17 mouse cellular contexts compared by ENCODE assay signal in genomic region chr8:105482123-105482522, GRCm38 (mm10). TPM values are rescaled to one million over a fixed set of nuclear protein-coding genes. Genes with fewer than 3 reads are reported as not detected.
DNase-seq lines count a peak whose midpoint lies in the region; ATAC-seq and TF ChIP-seq lines count a peak whose summit lies in the region.
"Had no signal": no experiment of that assay in that cellular context is flagged by ENCODE, and none has a peak within 500 bp of the region (broad histone marks: within the 10 kb centered on the region; RNA-seq: fewer than 3 reads in every experiment).

No protein-coding gene starts in this region.

- DNase-seq in gastrocnemius, adult 2 months, result peak; percentile 20
- DNase-seq in gastrocnemius, postnatal 36 days, result no peak
- peak; percentile 4 for DNase-seq in kidney, postnatal 10 days
- DNase-seq in kidney, adult 2 months, result no peak
- no peak for DNase-seq in limb, embryonic 10.5 days (ENCODE audit: low spot score)
- DNase-seq: cerebellum, adult 9-10 months; heart, adult 2 months; kidney, adult 8-10 months had no signal

- WGBS in kidney, adult 2 months, result 96% methylated on average over 8 of the region's 8 CpGs
- WGBS in limb, embryonic 10.5 days, result 79% methylated on average over 8 of the region's 8 CpGs
- WGBS in intestine, embryonic 16.5 days, result 84% methylated on average over 8 of the region's 8 CpGs

- no peak for ATAC-seq in intestine, embryonic 16.5 days
- ATAC-seq: CD4-positive, CD25-positive, alpha-beta regulatory T cell, adult 4 months; forebrain, embryonic 13.5 days; forebrain, embryonic 16.5 days; hindbrain, postnatal 0 days; inflammation-experienced regulatory T-cells, adult 6 months; intestine, postnatal 0 days had no signal

- TF ChIP-seq CTCF in gastrocnemius, adult 2 months (IDR thresholded peaks at IDR 0.05), result no peak
- TF ChIP-seq CTCF in kidney, adult 2 months (conservative IDR thresholded peaks at IDR 0.05; ENCODE audit: insufficient read depth, insufficient read length, low read depth, low read length), result no peak

- no peak for TF ChIP-seq POLR2A in kidney, adult 2 months (IDR thresholded peaks at IDR 0.05; ENCODE audit: low read depth, low read length)

- H3K9me3 ChIP-seq in limb, embryonic 10.5 days (replicated peaks), result no peaks in the 10 kb centered on the region
- H3K9me3 ChIP-seq in intestine, embryonic 16.5 days (ENCODE audit: control insufficient read depth, low read length), result no peaks in the 10 kb centered on the region
- H3K9me3 ChIP-seq: forebrain, embryonic 13.5 days; heart, embryonic 13.5 days had no signal

- H3K4me1 ChIP-seq in kidney, adult 2 months (ENCODE audit: control insufficient read depth, insufficient read depth, low read length), result peaks cover 3% of the 10 kb centered on the region; the same call in 1 of the 2 replicates
- H3K4me1 ChIP-seq in limb, embryonic 10.5 days, result peaks cover 38% of the 10 kb centered on the region
- no peaks in the 10 kb centered on the region for H3K4me1 ChIP-seq in intestine, embryonic 16.5 days (ENCODE audit: control insufficient read depth, insufficient read depth, low read length)

- H3K27ac ChIP-seq in gastrocnemius, adult 2 months, result no peak overlapping the region
- H3K27ac ChIP-seq in kidney, adult 2 months (ENCODE audit: insufficient read depth, low read depth, low read length), result no peak overlapping the region
- H3K27ac ChIP-seq in limb, embryonic 10.5 days, result 0 out of 2 replicates have a peak overlapping the region, but pooled peaks have one; percentile 66
- no peak overlapping the region for H3K27ac ChIP-seq in intestine, embryonic 16.5 days (ENCODE audit: low read length)
- H3K27ac ChIP-seq: forebrain, embryonic 13.5 days; heart, adult 2 months; heart, embryonic 13.5 days; hindbrain, embryonic 14.5 days; hindbrain, postnatal 0 days had no signal

- H3K9ac ChIP-seq in intestine, embryonic 16.5 days (ENCODE audit: low read depth, low read length), result no peak overlapping the region
- H3K9ac ChIP-seq: forebrain, embryonic 13.5 days; heart, embryonic 13.5 days; hindbrain, embryonic 14.5 days had no signal

- H3K4me2 ChIP-seq in intestine, embryonic 16.5 days (ENCODE audit: low read depth, low read length), result no peak overlapping the region
- H3K4me2 ChIP-seq: forebrain, embryonic 13.5 days; heart, embryonic 13.5 days; hindbrain, embryonic 14.5 days had no signal

- no peaks in the 10 kb centered on the region for H3K36me3 ChIP-seq in kidney, adult 2 months (ENCODE audit: control insufficient read depth, insufficient read depth, low read length)
- H3K36me3 ChIP-seq in limb, embryonic 10.5 days, result peaks cover 11% of the 10 kb centered on the region
- no peaks in the 10 kb centered on the region for H3K36me3 ChIP-seq in intestine, embryonic 16.5 days (ENCODE audit: control insufficient read depth, insufficient read depth, low read length)

- no peaks in the 10 kb centered on the region for H3K27me3 ChIP-seq in kidney, adult 2 months (replicated peaks; ENCODE audit: control insufficient read depth, insufficient read depth, low read length)
- no peaks in the 10 kb centered on the region for H3K27me3 ChIP-seq in limb, embryonic 10.5 days (ENCODE audit: low read depth, poor library complexity, severe bottlenecking)
- no peaks in the 10 kb centered on the region for H3K27me3 ChIP-seq in intestine, embryonic 16.5 days (replicated peaks; ENCODE audit: control insufficient read depth, insufficient read depth, low read length)
- H3K27me3 ChIP-seq: forebrain, embryonic 13.5 days; heart, embryonic 13.5 days had no signal

- intact Hi-C loops in gastrocnemius, adult 2 months (cut with DNase I), result loop anchor here (5.0 kb wide), 2 partner anchors 35 to 50 kb away; partner anchors contain the start of gene Hsd11b2
- intact Hi-C loops in gastrocnemius, postnatal 36 days (cut with DNase I), result loop anchor here (5.0 kb wide), 2 partner anchors 50 to 70 kb away; no protein-coding TSS in a partner anchor

- no peak overlapping the region for H3K4me3 ChIP-seq in gastrocnemius, adult 2 months
- H3K4me3 ChIP-seq in kidney, adult 2 months (ENCODE audit: insufficient read depth, low read depth, low read length), result no peak overlapping the region
- no peak overlapping the region for H3K4me3 ChIP-seq in limb, embryonic 10.5 days
- H3K4me3 ChIP-seq in intestine, embryonic 16.5 days (ENCODE audit: low read length), result no peak overlapping the region
- H3K4me3 ChIP-seq: forebrain, embryonic 13.5 days; heart, adult 2 months; heart, embryonic 13.5 days had no signal

RNA-seq across cellular contexts. Expression of gene Tppp3, which starts 10.8 kb away (rescaled TPM):
- 10 to 100 TPM; 52.8 to 53.4 TPM for total RNA-seq in gastrocnemius, adult 2 months (2021)
- total RNA-seq in gastrocnemius, postnatal 36 days (2021), result 10 to 100 TPM; 54.1 to 54.9 TPM
- polyA plus RNA-seq in kidney, adult 2 months (2012; rRNA removed), result 11.9 and 19.3 TPM in 2 replicates
- polyA plus RNA-seq in limb, embryonic 10.5 days (2016; fragmentation: Nextera tagmentation; extraction: Ambion mirVana), result 8.4 and 13.5 TPM in 2 replicates
- polyA plus RNA-seq in intestine, embryonic 16.5 days (2015; fragmentation: Nextera tagmentation; extraction: Ambion mirVana), result 41.9 and 42.3 TPM in 2 replicates

RNA-seq across cellular contexts. Expression of gene Zdhhc1, which starts 14.6 kb away (rescaled TPM):
- 10 to 100 TPM in 1 of 2 experiments, 1 to 10 TPM in 1; 9.6 to 11.2 TPM for total RNA-seq in gastrocnemius, adult 2 months (2021)
- total RNA-seq in gastrocnemius, postnatal 36 days (2021), result 1 to 10 TPM; 8.1 to 8.3 TPM
- polyA plus RNA-seq in kidney, adult 2 months (2012; rRNA removed), result 47.6 and 57.7 TPM in 2 replicates
- polyA plus RNA-seq in limb, embryonic 10.5 days (2016; fragmentation: Nextera tagmentation; extraction: Ambion mirVana), result 18.9 and 25.3 TPM in 2 replicates
- polyA plus RNA-seq in intestine, embryonic 16.5 days (2015; fragmentation: Nextera tagmentation; extraction: Ambion mirVana), result 17.5 and 18.5 TPM in 2 replicates

RNA-seq across cellular contexts. Expression of gene Hsd11b2, which starts 36.4 kb away (rescaled TPM):
- total RNA-seq in gastrocnemius, adult 2 months (2021), result not detected
- under 1 TPM in 1 of 2 experiments, not detected in 1; 0.22 TPM for total RNA-seq in gastrocnemius, postnatal 36 days (2021)
- 310 and 336 TPM in 2 replicates for polyA plus RNA-seq in kidney, adult 2 months (2012; rRNA removed)
- 78.2 and 83.2 TPM in 2 replicates for polyA plus RNA-seq in limb, embryonic 10.5 days (2016; fragmentation: Nextera tagmentation; extraction: Ambion mirVana)
- polyA plus RNA-seq in intestine, embryonic 16.5 days (2015; fragmentation: Nextera tagmentation; extraction: Ambion mirVana), result 1.9 and 2.3 TPM in 2 replicates
- polyA plus RNA-seq: CD4-positive, CD25-positive, alpha-beta regulatory T cell, adult 4 months; inflammation-experienced regulatory T-cells, adult 6 months had no signal

Comparison
In these comparisons a context has a peak if more than half of its experiments do, and no peak if none do; other contexts are left out.
1. DNase-seq: peak in gastrocnemius, adult 2 months (single experiment) and kidney, postnatal 10 days (single experiment); none in gastrocnemius, postnatal 36 days (0 of 2), kidney, adult 2 months (single experiment) and limb, embryonic 10.5 days (single experiment).
2. RNA of gene Hsd11b2, which starts 36.4 kb away (polyA plus RNA-seq): 310 to 336 TPM in kidney, adult 2 months and 78.2 to 83.2 TPM in limb, embryonic 10.5 days; 1.9 to 2.3 TPM in intestine, embryonic 16.5 days; every median in the first group is over 10 times any median in the second.